Mouse (Mus musculus) 416B (cell line): ENCODE results near the gene Pde8b.

Experiments used
- DNase-seq: peaks from one replicate; pipeline ENCODE4 v3.0.0; 2011; ENCODE audit warnings: low read depth

Gene Pde8b

DNA sequence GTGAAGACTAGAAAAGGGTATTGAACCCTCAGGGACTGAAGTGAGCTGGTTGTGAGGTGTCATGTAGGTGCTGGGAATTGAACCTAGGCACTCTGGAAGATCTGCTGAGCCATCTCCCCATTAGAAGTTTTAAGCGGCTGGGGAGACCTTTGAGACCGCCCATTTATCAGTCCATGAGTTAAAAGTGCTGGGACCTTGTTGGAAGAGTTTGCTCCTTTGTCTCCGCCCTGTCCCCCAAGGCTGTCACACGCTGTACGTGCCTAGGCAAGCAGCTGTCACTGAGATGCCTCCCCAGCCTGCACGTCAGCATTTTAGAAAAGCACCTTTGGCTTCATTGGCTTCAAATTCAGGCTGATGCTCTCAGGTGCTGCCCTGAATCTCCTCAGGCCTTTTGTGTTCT lies 229.9 kb downstream of the Pde8b start:
- no peak for DNase-seq

DNA sequence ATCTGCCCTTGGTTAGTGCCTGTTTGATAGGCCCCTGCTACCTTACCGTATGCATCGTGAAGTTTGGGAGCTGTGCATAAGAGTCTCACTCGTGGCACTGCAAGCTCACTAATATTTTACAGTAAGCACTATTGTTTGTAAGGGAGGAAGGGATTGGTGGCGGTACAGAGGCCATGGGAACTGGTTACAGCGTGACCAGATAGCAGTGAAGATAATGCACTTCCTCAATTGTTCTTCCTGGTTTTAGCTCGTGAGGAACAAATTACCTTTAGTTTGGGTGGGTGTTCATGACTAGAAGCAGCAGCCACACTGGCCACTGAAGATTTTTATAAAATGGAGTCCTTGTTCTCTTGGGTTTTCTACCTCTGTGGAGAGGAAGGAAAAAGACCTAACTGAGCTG lies 230.8 kb downstream of the Pde8b start:
- DNase-seq, result peak; percentile 39

DNA sequence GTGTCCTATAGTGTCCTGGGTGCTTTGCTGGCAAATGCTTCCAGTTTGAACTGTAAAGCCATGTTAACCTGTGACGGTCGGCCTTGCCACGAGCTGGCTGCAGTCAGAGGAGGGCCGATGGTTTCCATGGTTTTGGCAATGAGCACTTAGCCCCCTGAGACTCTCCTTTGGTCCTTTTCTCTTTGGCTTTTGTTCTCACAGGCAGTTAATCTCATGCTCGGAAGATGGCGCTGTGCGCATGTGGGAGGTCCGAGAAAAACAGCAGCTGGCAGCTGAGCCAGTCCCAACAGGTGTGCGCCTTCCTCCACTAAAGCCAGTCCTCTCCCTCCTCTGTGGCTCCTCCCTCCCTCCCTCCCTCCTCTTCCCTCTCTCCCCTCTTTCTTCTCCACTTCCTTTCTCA lies 232.2 kb downstream of the Pde8b start:
- no peak for DNase-seq

GRCm38 (mm10) chr13:95017278-95017677 lies 232.9 kb downstream of the Pde8b start:
- no peak for DNase-seq

DNA sequence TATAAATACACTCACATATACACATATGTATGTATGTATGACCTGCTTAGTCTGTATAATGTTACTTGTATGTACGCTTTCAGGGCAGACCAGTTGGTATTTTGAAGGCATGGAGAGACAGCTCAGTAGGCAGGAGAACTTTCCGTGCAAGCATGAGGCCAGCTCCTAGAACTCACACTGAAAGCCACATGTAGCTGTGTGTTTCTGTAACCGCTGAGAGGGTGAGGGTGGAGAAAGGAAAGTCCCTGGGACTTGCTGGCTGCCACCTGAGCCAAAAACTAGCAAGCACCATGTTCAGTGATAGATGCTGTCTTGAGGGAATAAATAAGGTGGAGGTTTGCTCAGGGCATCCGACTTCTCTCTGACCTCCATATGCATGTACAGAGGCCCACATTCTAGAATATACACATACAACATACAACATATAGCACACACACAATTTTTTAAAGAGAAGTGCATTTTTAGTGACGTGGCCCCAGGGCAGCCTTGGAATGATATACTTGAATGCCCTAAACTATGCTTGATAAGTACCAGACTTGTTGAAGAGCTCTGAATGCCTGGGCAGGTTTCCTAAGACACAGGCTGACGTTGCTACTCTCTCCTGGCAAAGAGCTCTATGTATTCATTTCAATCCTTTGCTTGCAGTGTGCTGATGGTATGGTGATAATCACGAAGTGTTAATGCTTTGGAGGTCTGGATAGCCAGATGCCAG lies 238.4 kb downstream of the Pde8b start:
- no peak for DNase-seq

- DNase-seq, result no peak
These were observed 240.9 kb downstream of the Pde8b start for GRCm38 (mm10) chr13:95009261-95009660.

DNA sequence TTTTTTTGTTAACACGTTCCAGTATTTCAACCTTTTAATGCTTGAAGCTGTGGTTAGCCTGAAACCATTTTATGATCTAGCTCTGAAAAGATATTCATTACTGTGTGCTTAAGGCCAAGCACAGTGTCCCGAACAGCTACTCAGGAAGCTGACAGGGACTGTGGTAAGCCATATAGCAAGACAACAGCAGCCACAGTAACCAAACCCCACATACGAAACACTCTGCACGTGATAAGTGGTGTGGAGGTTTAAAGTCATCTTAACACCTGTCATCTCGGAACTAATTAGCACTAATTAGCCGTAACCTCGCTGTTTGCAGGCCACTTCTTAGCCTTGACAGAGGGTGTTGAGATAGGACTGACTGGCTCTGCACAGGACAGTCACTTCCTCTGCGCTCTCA lies 242.9 kb downstream of the Pde8b start:
- peak; percentile 81 for DNase-seq

DNA sequence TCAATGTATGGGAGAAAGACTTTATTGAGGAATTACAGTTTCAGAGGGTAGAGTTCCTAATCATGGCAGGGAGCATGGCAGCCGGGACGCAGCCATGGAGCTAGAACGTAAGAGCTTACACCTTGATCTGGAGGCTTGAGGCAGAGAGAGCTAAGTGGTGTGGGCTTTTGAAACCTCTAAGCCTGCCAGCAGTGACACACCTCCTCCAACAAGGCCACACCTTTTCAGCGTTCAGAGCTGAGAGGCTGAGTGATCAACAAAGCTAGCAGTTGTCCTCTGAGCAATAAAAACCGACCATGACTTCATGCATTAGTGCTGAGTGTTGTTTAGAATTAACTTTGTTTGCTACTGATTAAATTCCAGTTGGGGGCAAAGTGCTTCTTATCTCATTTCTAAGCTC lies 259.6 kb downstream of the Pde8b start:
- DNase-seq, result no peak

DNA sequence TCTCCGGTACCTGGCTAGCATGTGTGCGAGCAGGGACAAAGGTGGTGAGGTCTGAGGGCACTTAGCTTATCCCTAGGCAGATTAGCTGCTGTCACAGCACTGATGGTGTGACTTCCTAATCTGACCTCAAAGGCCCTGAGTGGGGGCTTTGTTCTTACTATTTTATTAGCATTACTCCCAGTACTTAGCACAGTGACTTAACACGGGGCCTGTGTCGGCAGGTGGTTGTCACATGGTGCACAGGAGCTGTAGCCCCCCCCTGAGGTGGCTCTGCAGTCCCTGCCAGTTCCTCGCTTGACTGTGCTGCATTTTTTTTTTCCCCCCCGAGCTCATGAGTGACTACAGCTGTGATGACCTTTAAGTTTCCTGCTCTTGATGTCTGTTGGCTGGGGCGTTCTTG lies 271.1 kb downstream of the Pde8b start:
- DNase-seq, result no peak

GRCm38 (mm10) chr13:94976219-94977186 lies 273.6 kb downstream of the Pde8b start, which contains the start of gene Wdr41:
Gene Wdr41 (plus strand): TSS chr13:94976344.
- peak; percentile 92 for DNase-seq

GRCm38 (mm10) chr13:94975828-94976218 lies 274.3 kb downstream of the Pde8b start:
- no peak for DNase-seq
